Mouse (Mus musculus): ENCODE results near the gene Hist1h2bb. TPM values are rescaled to one million over a fixed set of nuclear protein-coding genes. Genes with fewer than 3 reads are reported as not detected.
A peak's percentile ranks its signal among the peaks of the same experiment; 100 is the strongest.

Gene Hist1h2bb
- polyA plus RNA-seq, 1 experiment: 1.3 TPM

DNA sequence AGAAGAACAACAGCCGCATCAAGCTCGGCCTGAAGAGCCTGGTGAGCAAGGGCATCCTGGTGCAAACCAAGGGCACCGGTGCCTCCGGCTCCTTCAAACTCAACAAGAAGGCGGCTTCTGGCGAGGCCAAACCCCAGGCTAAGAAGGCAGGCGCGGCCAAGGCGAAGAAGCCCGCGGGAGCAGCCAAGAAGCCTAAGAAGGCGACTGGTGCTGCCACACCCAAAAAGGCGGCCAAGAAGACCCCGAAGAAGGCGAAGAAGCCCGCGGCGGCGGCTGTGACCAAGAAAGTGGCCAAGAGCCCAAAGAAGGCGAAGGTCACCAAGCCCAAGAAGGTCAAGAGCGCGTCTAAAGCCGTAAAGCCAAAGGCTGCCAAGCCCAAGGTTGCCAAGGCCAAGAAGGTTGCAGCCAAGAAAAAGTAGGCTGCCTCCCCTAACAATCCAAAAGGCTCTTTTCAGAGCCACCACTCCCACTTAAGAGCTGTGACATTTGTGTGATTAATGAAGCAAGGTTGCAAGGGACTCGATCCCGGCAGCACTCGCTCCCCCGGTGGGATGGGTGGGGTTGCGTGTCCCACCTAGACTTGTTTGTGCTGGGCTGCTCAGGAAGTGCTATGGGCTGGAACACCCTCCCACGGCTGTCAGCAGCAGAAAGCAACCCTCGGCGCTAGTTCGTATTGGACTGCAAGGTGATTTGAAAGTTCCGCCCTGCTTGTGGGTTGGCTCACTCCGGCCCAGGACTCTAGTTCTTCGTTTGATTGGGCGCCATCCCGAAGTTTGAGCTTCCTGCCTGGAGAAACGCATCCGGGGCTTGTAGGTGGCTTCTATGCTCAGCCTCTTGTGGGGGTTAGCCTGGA, 7.2 kb upstream of the Hist1h2bb start:
- TF ChIP-seq E2F4 (IDR thresholded peaks at IDR 0.05; ENCODE audit: insufficient read depth): peak; percentile 95
- peak; percentile 97 for TF ChIP-seq POLR2AphosphoS2 (IDR thresholded peaks at IDR 0.05; ENCODE audit: insufficient read length, low read depth)
- TF ChIP-seq MYOD1 (IDR thresholded peaks at IDR 0.05; ENCODE audit: control insufficient read depth in 1 of 3, insufficient read length in 2 of 3, low read depth in 2 of 3): no peak
- peak; percentile 90 for TF ChIP-seq POLR2A (IDR thresholded peaks at IDR 0.05; ENCODE audit: insufficient read length, low read depth)
- TF ChIP-seq TCF12 (IDR thresholded peaks at IDR 0.05; ENCODE audit: insufficient read depth, poor library complexity, severe bottlenecking): no peak
- TF ChIP-seq TCF3 (IDR thresholded peaks at IDR 0.05; ENCODE audit: insufficient read length, low read depth): no peak
- TF ChIP-seq REST (IDR thresholded peaks at IDR 0.05; ENCODE audit: insufficient read depth, insufficient read length): no peak
- TF ChIP-seq USF1 (IDR thresholded peaks at IDR 0.05; ENCODE audit: low read depth): no peak
- no peak for TF ChIP-seq CEBPB (IDR thresholded peaks at IDR 0.05; ENCODE audit: insufficient read depth, poor library complexity, severe bottlenecking)
- TF ChIP-seq MYOG (IDR thresholded peaks at IDR 0.05; ENCODE audit: control insufficient read depth in 1 of 3, insufficient read depth in 1 of 3, insufficient read length in 2 of 3, low read depth in 2 of 3): no peak
- TF ChIP-seq SRF (IDR thresholded peaks at IDR 0.05; ENCODE audit: control insufficient read depth, insufficient read length, low read depth): no peak
- no peak for TF ChIP-seq MAX (IDR thresholded peaks at IDR 0.05; ENCODE audit: low read depth)
- H3ac ChIP-seq (ENCODE audit: control insufficient read depth, insufficient read length): no peak overlapping the region
- H3K36me3 ChIP-seq (ENCODE audit: control insufficient read depth, insufficient read depth): no peaks in the 10 kb centered on the region
- no peaks in the 10 kb centered on the region for H3K79me2 ChIP-seq (ENCODE audit: control insufficient read depth, insufficient read depth)
- H3K4me2 ChIP-seq (ENCODE audit: low read depth): peak overlapping the region; percentile 85
- H3K4me3 ChIP-seq: peak overlapping the region; percentile 47
- no peaks in the 10 kb centered on the region for H3K27me3 ChIP-seq (ENCODE audit: control insufficient read depth, insufficient read depth, insufficient read length)

GRCm38 (mm10) chr13:23739922-23740252, 6.6 kb upstream of the Hist1h2bb start:
- TF ChIP-seq MYOG (IDR thresholded peaks at IDR 0.05; ENCODE audit: control insufficient read depth in 1 of 3, insufficient read depth in 1 of 3, insufficient read length in 2 of 3, low read depth in 2 of 3) (no peak), CEBPB (IDR thresholded peaks at IDR 0.05; ENCODE audit: insufficient read depth, poor library complexity, severe bottlenecking) (no peak), E2F4 (IDR thresholded peaks at IDR 0.05; ENCODE audit: insufficient read depth) (no peak), MAX (IDR thresholded peaks at IDR 0.05; ENCODE audit: low read depth) (no peak), POLR2A (IDR thresholded peaks at IDR 0.05; ENCODE audit: insufficient read length, low read depth) (peak; percentile 8), MYOD1 (IDR thresholded peaks at IDR 0.05; ENCODE audit: control insufficient read depth in 1 of 3, insufficient read length in 2 of 3, low read depth in 2 of 3) (no peak), TCF12 (IDR thresholded peaks at IDR 0.05; ENCODE audit: insufficient read depth, poor library complexity, severe bottlenecking) (no peak), POLR2AphosphoS2 (IDR thresholded peaks at IDR 0.05; ENCODE audit: insufficient read length, low read depth) (peak; percentile 74), USF1 (IDR thresholded peaks at IDR 0.05; ENCODE audit: low read depth) (no peak), SRF (IDR thresholded peaks at IDR 0.05; ENCODE audit: control insufficient read depth, insufficient read length, low read depth) (no peak), REST (IDR thresholded peaks at IDR 0.05; ENCODE audit: insufficient read depth, insufficient read length) (no peak), TCF3 (IDR thresholded peaks at IDR 0.05; ENCODE audit: insufficient read length, low read depth) (no peak)

DNA sequence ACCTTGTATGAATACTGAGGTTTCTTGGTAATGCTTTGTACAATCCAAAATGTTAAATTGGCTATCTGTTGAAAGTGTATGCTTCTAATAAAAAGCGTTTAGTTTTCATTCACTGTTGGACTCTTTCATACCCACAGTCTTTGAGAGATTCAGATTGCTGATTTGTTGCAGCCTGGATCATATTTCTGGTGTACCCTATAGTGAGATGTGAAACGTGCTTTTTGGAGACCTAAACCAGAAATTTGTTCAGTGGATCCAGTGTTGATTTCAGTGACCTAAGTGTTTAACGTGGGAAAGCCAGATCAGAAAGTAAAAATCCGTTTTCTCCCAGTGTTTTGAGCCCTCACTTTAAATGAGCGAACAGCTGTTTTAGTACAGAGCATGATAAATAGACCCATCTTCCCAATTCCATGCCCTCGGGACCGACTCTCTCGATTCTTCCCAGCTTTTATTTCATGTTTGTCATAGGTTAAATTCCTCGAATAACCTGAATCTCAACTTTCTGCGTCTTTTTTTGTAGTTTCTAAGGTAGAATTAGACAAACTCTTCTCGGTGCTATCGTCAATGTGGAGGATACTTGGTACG, 6.2 kb upstream of the Hist1h2bb start:
- Histone ChIP-seq H3K27me3 (ENCODE audit: control insufficient read depth, insufficient read depth, insufficient read length) (no peaks in the 10 kb centered on the region), H3K79me2 (ENCODE audit: control insufficient read depth, insufficient read depth) (no peaks in the 10 kb centered on the region), H3K4me2 (ENCODE audit: low read depth) (peak overlapping the region; percentile 85), H3ac (ENCODE audit: control insufficient read depth, insufficient read length) (no peak overlapping the region), H3K4me3 (peak overlapping the region; percentile 47), H3K36me3 (ENCODE audit: control insufficient read depth, insufficient read depth) (no peaks in the 10 kb centered on the region)
- TF ChIP-seq MYOD1 (IDR thresholded peaks at IDR 0.05; ENCODE audit: control insufficient read depth in 1 of 3, insufficient read length in 2 of 3, low read depth in 2 of 3) (no peak), CEBPB (IDR thresholded peaks at IDR 0.05; ENCODE audit: insufficient read depth, poor library complexity, severe bottlenecking) (no peak), REST (IDR thresholded peaks at IDR 0.05; ENCODE audit: insufficient read depth, insufficient read length) (no peak), POLR2A (IDR thresholded peaks at IDR 0.05; ENCODE audit: insufficient read length, low read depth) (no peak), TCF3 (IDR thresholded peaks at IDR 0.05; ENCODE audit: insufficient read length, low read depth) (no peak), MAX (IDR thresholded peaks at IDR 0.05; ENCODE audit: low read depth) (no peak)

More at GRCm38 (mm10) chr13:23739922-23740252, 6.6 kb upstream of the Hist1h2bb start:
- H3K4me3 ChIP-seq: peak overlapping the region; percentile 47
- H3K27me3 ChIP-seq (ENCODE audit: control insufficient read depth, insufficient read depth, insufficient read length): no peaks in the 10 kb centered on the region
- H3K36me3 ChIP-seq (ENCODE audit: control insufficient read depth, insufficient read depth): no peaks in the 10 kb centered on the region
- peak overlapping the region; percentile 85 for H3K4me2 ChIP-seq (ENCODE audit: low read depth)
- no peaks in the 10 kb centered on the region for H3K79me2 ChIP-seq (ENCODE audit: control insufficient read depth, insufficient read depth)
- H3ac ChIP-seq (ENCODE audit: control insufficient read depth, insufficient read length): no peak overlapping the region

GRCm38 (mm10) chr13:23740910-23741309, 5.6 kb upstream of the Hist1h2bb start:
- Histone ChIP-seq H3K4me2 (ENCODE audit: low read depth) (peak overlapping the region; percentile 55), H3K4me3 (peak overlapping the region; percentile 47), H3K79me2 (ENCODE audit: control insufficient read depth, insufficient read depth) (no peaks in the 10 kb centered on the region), H3K36me3 (ENCODE audit: control insufficient read depth, insufficient read depth) (no peaks in the 10 kb centered on the region), H3ac (ENCODE audit: control insufficient read depth, insufficient read length) (no peak overlapping the region), H3K27me3 (ENCODE audit: control insufficient read depth, insufficient read depth, insufficient read length) (no peaks in the 10 kb centered on the region)
- no peak for TF ChIP-seq TCF3 (IDR thresholded peaks at IDR 0.05; ENCODE audit: insufficient read length, low read depth)
- TF ChIP-seq MAX (IDR thresholded peaks at IDR 0.05; ENCODE audit: low read depth): no peak
- no peak for TF ChIP-seq USF1 (IDR thresholded peaks at IDR 0.05; ENCODE audit: low read depth)
- no peak for TF ChIP-seq TCF12 (IDR thresholded peaks at IDR 0.05; ENCODE audit: insufficient read depth, poor library complexity, severe bottlenecking)
- TF ChIP-seq POLR2AphosphoS2 (IDR thresholded peaks at IDR 0.05; ENCODE audit: insufficient read length, low read depth): no peak
- TF ChIP-seq CEBPB (IDR thresholded peaks at IDR 0.05; ENCODE audit: insufficient read depth, poor library complexity, severe bottlenecking): no peak
- TF ChIP-seq E2F4 (IDR thresholded peaks at IDR 0.05; ENCODE audit: insufficient read depth): no peak
- no peak for TF ChIP-seq REST (IDR thresholded peaks at IDR 0.05; ENCODE audit: insufficient read depth, insufficient read length)
- no peak for TF ChIP-seq MYOD1 (IDR thresholded peaks at IDR 0.05; ENCODE audit: control insufficient read depth in 1 of 3, insufficient read length in 2 of 3, low read depth in 2 of 3)
- no peak for TF ChIP-seq MYOG (IDR thresholded peaks at IDR 0.05; ENCODE audit: control insufficient read depth in 1 of 3, insufficient read depth in 1 of 3, insufficient read length in 2 of 3, low read depth in 2 of 3)
- no peak for TF ChIP-seq SRF (IDR thresholded peaks at IDR 0.05; ENCODE audit: control insufficient read depth, insufficient read length, low read depth)
